Mouse (Mus musculus) bone marrow, adult 2 months (tissue): ENCODE results near the gene Zdbf2. TPM values are rescaled to one million over a fixed set of nuclear protein-coding genes. Genes with fewer than 3 reads are reported as not detected.

Experiments used
- H3K27ac ChIP-seq: fragments of 200-500 bp; 2 replicates; pipeline ENCODE4 v1.5.1; 2012; ENCODE audit warnings: low read depth, mild to moderate bottlenecking, control low read depth, inconsistent platforms, low read length; ENCODE audit not compliant: control insufficient read depth, poor library complexity, insufficient read depth
- H3K4me1 ChIP-seq: fragments of 200-500 bp; 2 replicates; pipeline ENCODE4 v1.6.1; 2011; ENCODE audit warnings: low read length; ENCODE audit not compliant: control insufficient read depth, insufficient read depth
- H3K4me3 ChIP-seq: fragments of 200-500 bp; replicated peaks from 2 replicates; pipeline ENCODE3; 2011; ENCODE audit warnings: mild to moderate bottlenecking, low read depth, low read length, control low read depth; ENCODE audit not compliant: control insufficient read depth
- CTCF ChIP-seq: fragments of 200-500 bp; IDR thresholded peaks from 2 replicates; pipeline ENCODE4 v1.5.1; 2011; ENCODE audit warnings: low read length, control low read depth; ENCODE audit not compliant: control insufficient read depth, insufficient read depth
- POLR2A ChIP-seq: fragments of 200-500 bp; IDR thresholded peaks from 2 replicates; pipeline ENCODE4 v1.6.1; 2011; ENCODE audit warnings: low read depth, mild to moderate bottlenecking, control low read depth, low read length, borderline replicate concordance; ENCODE audit not compliant: control insufficient read depth
- WGBS: fragments of 180-500 bp; shearing (Covaris S2); methylation state at CpG from one replicate; pipeline ENCODE4 v1.1.7; 2018; 5-methylcytosine and 5-hydroxymethylcytosine counted together
- polyA plus RNA-seq: library from polyadenylated mRNA; stranded (reverse); fragments of >200 nt; gene quantifications from 2 replicates; pipeline ENCODE4 v1.2.4, GENCODE M21; 2011; ENCODE audit warnings: low replicate concordance; ENCODE audit not compliant: missing spikeins, insufficient read depth, insufficient read length

Gene Zdbf2
- polyA plus RNA-seq, result 1.1 TPM in 1 of 2 replicates, not detected in the other

DNA sequence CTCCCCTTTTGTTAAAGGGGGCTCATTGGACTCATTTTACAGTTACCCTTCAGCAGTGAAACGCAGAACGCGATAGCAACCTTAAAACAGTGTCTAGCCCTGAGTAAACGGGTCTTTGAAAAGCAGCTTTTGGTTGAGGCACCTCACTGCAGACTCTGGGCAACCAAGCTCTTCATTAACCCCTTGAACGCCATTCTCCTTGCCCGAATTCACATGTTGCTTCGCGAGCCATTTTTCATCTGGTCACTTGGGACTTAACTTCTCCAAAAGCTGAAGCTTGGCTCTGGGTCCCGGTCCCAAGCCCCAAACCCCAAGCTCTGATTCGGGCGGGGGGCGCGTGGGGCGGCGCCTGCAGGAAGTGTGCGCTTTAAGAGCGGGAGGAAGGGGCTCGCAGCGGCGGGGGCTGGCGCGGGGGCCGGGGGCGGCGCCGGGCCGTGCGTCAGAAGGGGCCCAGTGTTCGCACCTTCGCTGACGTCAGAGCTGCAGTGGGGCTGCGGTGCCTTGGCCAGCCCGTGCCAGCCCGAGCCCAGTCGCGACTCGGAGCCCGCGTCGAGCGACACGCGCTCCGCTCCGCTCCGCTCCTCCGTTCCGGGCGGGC is at the start of gene Zdbf2:
Zdbf2 (plus strand) TSS at position 525 of the 598 bp plus-strand sequence.
- Histone ChIP-seq H3K27ac (no peak within 1 kb of the TSS), H3K4me3 (no peak within 1 kb of the TSS), H3K4me1 (no peaks in the 10 kb centered on the region)
- no peak for TF ChIP-seq CTCF
- TF ChIP-seq POLR2A, result no peak
- 6% methylated on average over 47 of the region's 49 CpGs for WGBS

DNA sequence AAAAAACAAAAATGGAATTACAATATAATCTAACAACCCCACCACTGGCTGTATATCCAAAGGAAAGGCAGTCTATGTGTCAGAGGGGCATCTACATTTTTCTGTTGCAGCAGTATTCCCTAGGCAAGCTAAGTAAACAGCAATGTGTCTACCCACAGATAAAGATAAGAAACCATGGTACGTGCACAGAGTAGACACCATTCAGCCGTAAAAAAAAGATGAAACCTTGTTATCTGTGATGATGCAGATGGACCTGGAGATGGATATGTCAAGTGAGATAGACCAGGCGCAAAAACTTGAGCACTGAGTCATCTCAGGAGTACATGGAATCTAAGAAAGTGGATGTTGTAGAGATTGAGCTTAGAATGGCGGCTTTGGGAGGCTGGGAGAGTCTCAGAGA is 48.1 kb upstream of the Zdbf2 start:
- 64% methylated on average over 4 of the region's 4 CpGs for WGBS
- no peak for TF ChIP-seq POLR2A
- no peak for TF ChIP-seq CTCF
- Histone ChIP-seq H3K27ac (no peak overlapping the region), H3K4me1 (no peaks in the 10 kb centered on the region), H3K4me3 (no peak overlapping the region)

GRCm38 (mm10) chr1:63225890-63226289 is 47.2 kb upstream of the Zdbf2 start:
- 39% methylated on average over 7 of the region's 7 CpGs for WGBS
- no peak for TF ChIP-seq POLR2A
- no peak for TF ChIP-seq CTCF
- no peak overlapping the region for H3K27ac ChIP-seq

DNA sequence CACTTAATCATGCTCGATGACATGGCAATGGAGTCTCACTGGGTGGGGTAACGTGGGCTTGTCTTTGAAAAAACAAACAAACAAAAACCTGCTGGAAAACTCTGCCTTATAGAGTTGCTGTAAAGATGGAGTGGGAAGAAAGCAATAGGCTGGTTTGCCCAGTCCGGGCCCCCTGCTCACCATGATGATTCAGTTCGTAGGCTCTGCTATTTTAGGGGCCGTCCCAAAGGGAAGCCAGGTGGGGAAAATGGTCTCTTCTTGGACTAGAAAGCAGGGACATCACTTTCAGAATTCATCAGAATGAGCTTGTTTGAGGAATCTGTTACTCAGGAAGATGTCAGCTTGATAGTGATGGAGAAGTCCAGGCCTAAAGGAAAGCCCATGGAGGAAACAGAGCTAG is 45.8 kb upstream of the Zdbf2 start:
- Histone ChIP-seq H3K27ac (no peak overlapping the region), H3K4me1 (no peaks in the 10 kb centered on the region), H3K4me3 (no peak overlapping the region)
- TF ChIP-seq CTCF (no peak), POLR2A (no peak)
- whole genome bisulfite sequencing, result 79% methylated on average over 5 of the region's 5 CpGs

More at GRCm38 (mm10) chr1:63225890-63226289, 47.2 kb upstream of the Zdbf2 start:
- Histone ChIP-seq H3K4me3 (no peak overlapping the region), H3K4me1 (no peaks in the 10 kb centered on the region)

DNA sequence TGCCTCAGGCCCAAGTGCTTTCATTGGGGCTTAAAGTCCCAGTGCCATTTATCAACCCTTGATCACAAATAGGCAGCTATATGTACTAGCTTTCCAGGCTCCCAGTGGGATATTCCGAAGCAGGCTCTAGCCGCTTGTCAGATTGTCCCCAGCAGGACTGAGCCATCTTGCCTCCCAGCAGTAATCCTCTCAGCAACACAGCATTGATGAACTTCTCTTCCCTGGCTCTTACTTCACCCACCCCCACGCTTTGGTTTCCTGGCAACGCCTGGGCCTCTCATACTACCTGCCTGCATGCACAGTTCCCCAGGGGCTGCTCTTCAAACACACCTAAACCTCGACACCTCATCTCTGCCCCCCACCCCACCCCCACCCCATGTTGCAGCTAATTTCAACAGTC is 35.7 kb upstream of the Zdbf2 start:
- Histone ChIP-seq H3K27ac (no peak overlapping the region), H3K4me3 (no peak overlapping the region), H3K4me1 (no peaks in the 10 kb centered on the region)
- 57% methylated on average over 5 of the region's 5 CpGs for WGBS
- TF ChIP-seq CTCF (no peak), POLR2A (no peak)

DNA sequence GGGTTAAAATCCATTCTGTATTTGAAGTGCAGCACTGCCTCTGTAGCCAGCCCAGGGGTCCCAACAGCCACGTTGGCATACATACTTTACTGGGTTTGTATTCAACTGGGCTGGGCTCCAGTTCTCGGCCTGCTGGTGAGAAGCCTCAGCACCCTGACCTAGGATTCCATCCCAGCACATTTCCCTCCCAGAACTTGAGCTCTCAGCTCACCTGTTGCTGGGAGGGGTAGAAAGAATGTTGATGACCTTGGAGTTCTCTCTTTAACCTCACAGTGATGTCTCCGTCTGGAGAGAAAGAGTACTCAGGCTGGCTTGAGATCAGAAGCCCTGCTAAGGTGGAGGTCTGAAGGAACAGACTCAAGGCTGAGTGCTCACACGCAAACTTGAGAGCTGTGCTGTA is 33.8 kb upstream of the Zdbf2 start:
- no peak overlapping the region for H3K27ac ChIP-seq
- WGBS, result 63% methylated on average over 4 of the region's 4 CpGs
- no peak overlapping the region for H3K4me3 ChIP-seq
- no peak for TF ChIP-seq POLR2A
- TF ChIP-seq CTCF, result no peak
- H3K4me1 ChIP-seq, result no peaks in the 10 kb centered on the region

DNA sequence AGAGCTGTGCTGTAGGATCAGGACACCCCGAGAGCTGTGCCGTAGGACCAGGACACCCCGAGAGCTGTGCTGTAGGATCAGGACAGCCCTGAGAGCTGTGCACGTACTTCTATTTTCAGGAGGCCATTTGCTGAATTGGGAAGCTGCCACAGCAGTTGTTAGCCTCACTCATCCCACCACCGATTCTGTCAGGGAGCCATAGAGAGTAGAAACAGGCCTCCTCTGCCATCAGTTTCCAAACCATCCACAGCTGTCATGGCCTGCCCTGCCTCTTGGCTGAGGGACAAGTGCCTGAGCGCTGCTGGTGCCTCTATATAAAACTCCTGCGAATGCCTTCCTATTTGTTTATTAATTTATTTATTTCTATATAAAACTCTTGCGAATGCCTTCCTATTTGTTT is 33.3 kb upstream of the Zdbf2 start:
- TF ChIP-seq CTCF (no peak), POLR2A (no peak)
- Histone ChIP-seq H3K4me1 (no peaks in the 10 kb centered on the region), H3K4me3 (no peak overlapping the region), H3K27ac (no peak overlapping the region)
- WGBS, result 79% methylated on average over 8 of the region's 8 CpGs

DNA sequence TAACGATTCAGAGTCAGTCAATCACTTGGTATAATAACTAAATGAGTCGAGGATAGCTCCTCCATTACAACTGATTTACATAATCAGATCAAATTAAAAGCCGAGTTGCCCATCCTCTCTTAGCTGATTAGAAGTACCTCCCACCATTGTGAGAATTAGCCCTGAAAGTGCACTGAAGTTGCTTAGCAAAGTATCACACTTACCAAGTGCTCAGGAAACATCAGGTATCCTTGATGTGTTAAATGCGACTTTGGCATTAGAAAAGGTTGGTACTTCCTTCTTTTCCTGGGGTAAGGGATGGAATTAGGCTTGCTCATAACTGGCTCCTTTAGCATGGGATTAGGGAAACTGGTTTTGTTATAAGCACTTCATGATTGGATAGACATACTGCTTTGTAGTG is 29.2 kb upstream of the Zdbf2 start:
- TF ChIP-seq POLR2A (no peak), CTCF (no peak)
- H3K4me1 ChIP-seq, result no peaks in the 10 kb centered on the region
- 50% methylated on average over 4 of the region's 4 CpGs for WGBS
- H3K27ac ChIP-seq, result no peak overlapping the region
- no peak overlapping the region for H3K4me3 ChIP-seq

- Histone ChIP-seq H3K4me3 (no peak overlapping the region), H3K27ac (no peak overlapping the region), H3K4me1 (no peaks in the 10 kb centered on the region)
- WGBS, result 6% methylated on average over 16 of the region's 16 CpGs
- TF ChIP-seq POLR2A, result no peak
- no peak for TF ChIP-seq CTCF
Observed at GRCm38 (mm10) chr1:63246862-63247521, 26.1 kb upstream of the Zdbf2 start.
